Mouse (Mus musculus) kidney, embryonic 14.5 days (tissue): Measurements from ENCODE around the gene Usp49. TPM values are rescaled to one million over a fixed set of nuclear protein-coding genes. Genes with fewer than 3 reads are reported as not detected.
"Not testable (repeated sequence)": the region's sequence is repeated elsewhere in the genome, so short reads cannot be mapped to it uniquely, and the experiment has no call there.

Source experiments
- ATAC-seq: fragments of 200-750 bp; cut with Nextera tagmentation; 2 replicates; pipeline ENCODE4 v1.8.0; 2017; ENCODE audit warnings: moderate number of reproducible peaks, mild to moderate bottlenecking, moderate TSS enrichment, moderate library complexity; ENCODE audit not compliant: low FRiP score, low TSS enrichment
- H3K27ac ChIP-seq: fragments of 300-500 bp; sonication (generic); 2 replicates; pipeline ENCODE4 v1.5.1; 2014; ENCODE audit warnings: low read depth, mild to moderate bottlenecking, low read length, moderate library complexity, mixed read lengths
- H3K27me3 ChIP-seq: fragments of 300-500 bp; sonication (generic); 2 replicates; pipeline ENCODE4 v1.6.1; 2014; ENCODE audit warnings: mild to moderate bottlenecking, low read length; ENCODE audit not compliant: control insufficient read depth, insufficient read depth
- H3K36me3 ChIP-seq: fragments of 300-500 bp; sonication (generic); 2 replicates; pipeline ENCODE4 v1.6.1; 2014; ENCODE audit warnings: low read length, mixed read lengths; ENCODE audit not compliant: control insufficient read depth, insufficient read depth
- H3K4me1 ChIP-seq: fragments of 300-500 bp; sonication (generic); 2 replicates; pipeline ENCODE4 v1.6.1; 2014; ENCODE audit warnings: low read length, mixed read lengths; ENCODE audit not compliant: control insufficient read depth, insufficient read depth
- H3K4me2 ChIP-seq: fragments of 300-500 bp; sonication (generic); replicated peaks from 2 replicates; pipeline ENCODE4 v1.6.1; 2014; ENCODE audit warnings: low read depth, mild to moderate bottlenecking, low read length
- H3K4me3 ChIP-seq: fragments of 300-500 bp; sonication (generic); 2 replicates; pipeline ENCODE4 v1.5.1; 2014; ENCODE audit warnings: mild to moderate bottlenecking, low read length
- H3K9ac ChIP-seq: fragments of 300-500 bp; sonication (generic); 2 replicates; pipeline ENCODE4 v1.6.1; 2014; ENCODE audit warnings: low read depth, mild to moderate bottlenecking, low read length, moderate library complexity
- H3K9me3 ChIP-seq: fragments of 300-500 bp; sonication (generic); 2 replicates; pipeline ENCODE4 v1.6.1; 2016; ENCODE audit warnings: low read length; ENCODE audit not compliant: control insufficient read depth
- WGBS: fragments of 180-500 bp; shearing (Covaris S2); extraction: QIAGEN DNeasy Blood & Tissue Kit; methylation state at CpG from one replicate; pipeline ENCODE4 v1.1.7; 2014; 5-methylcytosine and 5-hydroxymethylcytosine counted together
- polyA plus RNA-seq: library from polyadenylated mRNA; unstranded; fragments of >200 nt; fragmentation: Nextera tagmentation; extraction: Ambion mirVana; gene quantifications from 2 replicates; pipeline ENCODE4 v1.2.1, GENCODE M21; 2014

The Usp49 gene
- polyA plus RNA-seq, 1 experiment from 2014 or later = 6.6 TPM

DNA sequence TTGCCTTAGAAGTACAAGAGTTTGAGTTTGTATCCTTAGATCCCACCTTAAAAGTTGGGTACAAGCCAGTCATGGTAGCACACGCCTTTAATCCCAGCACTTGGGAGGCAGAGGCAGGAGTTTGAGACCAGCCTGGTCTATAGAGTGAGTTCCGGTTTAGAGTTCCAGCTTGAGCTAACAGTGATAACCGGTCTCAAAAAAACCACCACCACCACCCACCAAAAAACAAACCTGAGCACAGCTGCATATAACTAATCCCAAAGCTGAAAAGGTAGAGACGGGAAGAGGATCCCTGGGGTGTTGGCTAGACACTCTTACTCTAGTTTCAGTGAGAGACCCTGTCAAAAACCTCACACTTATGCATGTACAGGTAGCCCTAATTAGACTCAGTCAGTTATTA lies 13.8 kb upstream of the Usp49 start:
- H3K36me3 ChIP-seq = peaks cover 33% of the 10 kb centered on the region
- H3K4me1 ChIP-seq = peaks cover 13% of the 10 kb centered on the region; the same call in 1 of the 2 replicates
- no peak overlapping the region for H3K9ac ChIP-seq
- no peaks in the 10 kb centered on the region for H3K9me3 ChIP-seq
- 92% methylated on average over 4 of the region's 4 CpGs for WGBS
- ATAC-seq = no peak
- no peak overlapping the region for H3K27ac ChIP-seq
- H3K4me2 ChIP-seq = no peak overlapping the region
- H3K4me3 ChIP-seq = no peak overlapping the region
- no peaks in the 10 kb centered on the region for H3K27me3 ChIP-seq

DNA sequence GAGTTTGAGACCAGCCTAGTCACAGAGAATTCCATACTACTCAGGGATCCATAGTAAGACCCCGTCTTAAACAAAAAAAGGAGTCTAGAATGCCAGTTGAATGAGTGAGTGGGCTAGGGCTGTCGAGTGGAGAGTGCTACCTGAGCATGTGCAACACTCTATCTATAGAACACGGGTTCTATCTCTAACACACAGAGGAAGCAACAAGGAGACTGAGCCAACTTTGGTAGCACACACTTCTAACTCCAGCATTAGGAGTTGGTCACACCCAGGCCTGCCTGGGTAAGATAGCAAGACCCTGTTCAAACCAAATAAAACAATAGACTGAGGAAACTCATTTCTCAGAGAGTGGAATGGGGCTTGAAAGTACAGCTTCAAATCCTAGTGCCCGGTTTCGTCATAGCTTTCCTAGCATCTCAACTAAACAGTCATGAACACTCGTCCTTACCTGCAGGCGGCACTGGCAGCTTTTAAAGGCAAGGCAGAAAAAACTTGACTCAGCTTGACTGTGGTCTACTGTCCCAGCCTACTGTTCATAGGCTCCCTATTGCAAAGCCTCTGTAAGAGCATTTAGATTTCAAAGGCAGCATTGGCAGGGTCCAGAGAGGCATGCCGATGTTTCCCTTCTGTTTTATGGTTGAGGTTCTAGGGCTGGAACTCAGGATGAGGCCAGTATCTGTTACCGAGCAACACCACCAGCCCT lies 12.7 kb upstream of the Usp49 start:
- Histone ChIP-seq H3K27ac (no peak overlapping the region), H3K4me2 (no peak overlapping the region), H3K9ac (no peak overlapping the region), H3K4me3 (no peak overlapping the region), H3K27me3 (no peaks in the 10 kb centered on the region), H3K4me1 (peaks cover 5% of the 10 kb centered on the region; the same call in 1 of the 2 replicates), H3K36me3 (peaks cover 42% of the 10 kb centered on the region), H3K9me3 (no peaks in the 10 kb centered on the region)
- ATAC-seq = no peak
- 95% methylated on average over 9 of the region's 9 CpGs for WGBS

DNA sequence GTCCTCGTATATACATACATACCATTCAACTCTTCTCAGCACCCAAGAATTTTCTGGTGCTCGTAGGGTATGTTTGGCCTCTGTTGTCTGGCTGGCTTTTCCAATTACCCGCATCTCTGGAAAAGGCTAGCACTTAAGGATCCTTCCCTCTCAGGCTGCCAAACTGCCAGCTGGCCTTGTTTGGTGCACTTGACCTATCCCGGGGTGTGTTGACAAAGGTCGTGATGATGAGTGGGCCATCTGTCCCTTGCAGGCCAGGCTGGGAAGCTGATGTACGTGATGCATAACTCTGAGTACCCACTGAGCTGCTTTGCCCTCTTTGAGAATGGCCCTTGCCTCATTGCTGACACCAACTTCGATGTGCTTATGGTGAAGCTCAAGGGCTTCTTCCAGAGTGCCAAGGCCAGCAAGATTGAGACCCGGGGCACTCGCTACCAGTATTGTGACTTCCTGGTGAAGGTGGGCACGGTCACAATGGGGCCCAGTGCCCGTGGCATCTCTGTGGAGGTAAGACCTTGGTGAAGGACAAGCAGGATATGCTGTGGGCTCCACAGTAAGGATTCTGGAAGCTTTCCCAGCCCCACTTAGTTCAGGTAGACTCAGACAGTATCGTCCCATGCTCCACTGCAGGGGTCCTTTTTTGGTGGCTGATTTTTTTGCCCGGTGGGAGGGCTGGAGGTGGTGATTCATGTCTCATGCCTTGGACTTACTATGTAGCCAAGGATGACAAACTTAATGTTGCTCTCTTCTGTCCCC lies 11.8 kb upstream of the Usp49 start:
- Histone ChIP-seq H3K4me2 (no peak overlapping the region), H3K9me3 (no peaks in the 10 kb centered on the region), H3K36me3 (peaks cover 52% of the 10 kb centered on the region), H3K9ac (no peak overlapping the region), H3K4me1 (no peaks in the 10 kb centered on the region), H3K27ac (no peak overlapping the region), H3K27me3 (no peaks in the 10 kb centered on the region), H3K4me3 (no peak overlapping the region)
- no peak for ATAC-seq
- WGBS = 89% methylated on average over 13 of the region's 13 CpGs

DNA sequence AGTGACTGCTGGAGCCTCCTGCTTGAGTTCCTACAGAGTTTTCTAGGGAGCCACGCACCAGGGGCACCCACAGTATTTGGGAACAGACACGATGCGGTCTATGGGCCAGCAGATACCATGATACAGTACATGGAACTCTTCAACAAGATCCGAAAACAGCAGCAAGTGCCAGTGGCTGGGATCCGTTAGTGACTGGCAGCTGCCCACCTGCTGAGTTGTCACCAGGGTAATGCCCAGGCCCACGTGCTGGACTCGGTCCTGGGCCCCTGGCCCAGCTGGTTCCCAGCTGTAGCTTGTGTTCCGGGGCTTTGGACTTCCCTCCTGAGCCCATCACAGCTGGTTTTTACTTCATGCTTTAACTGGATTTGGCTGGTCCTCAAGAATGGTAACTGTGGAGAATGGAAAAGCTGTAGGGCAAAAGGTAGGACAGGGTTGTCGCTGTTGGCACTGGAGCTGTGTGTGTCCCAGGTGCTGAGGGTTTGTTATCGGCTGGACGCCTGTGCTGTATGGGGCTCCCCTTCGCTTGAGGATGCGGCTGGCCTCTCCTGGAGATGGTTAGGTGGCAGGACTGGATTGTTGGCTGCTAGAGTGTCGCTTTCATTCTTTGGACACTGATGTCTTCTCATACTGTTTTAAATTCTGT lies 7.5 kb upstream of the Usp49 start:
- Histone ChIP-seq H3K9ac (no peak overlapping the region), H3K27me3 (no peaks in the 10 kb centered on the region), H3K4me1 (peaks cover 2% of the 10 kb centered on the region; the same call in 1 of the 2 replicates), H3K4me2 (no peak overlapping the region), H3K9me3 (no peaks in the 10 kb centered on the region), H3K36me3 (peaks cover 57% of the 10 kb centered on the region), H3K4me3 (no peak overlapping the region), H3K27ac (no peak overlapping the region)
- ATAC-seq = no peak
- WGBS = 94% methylated on average over 14 of the region's 14 CpGs

DNA sequence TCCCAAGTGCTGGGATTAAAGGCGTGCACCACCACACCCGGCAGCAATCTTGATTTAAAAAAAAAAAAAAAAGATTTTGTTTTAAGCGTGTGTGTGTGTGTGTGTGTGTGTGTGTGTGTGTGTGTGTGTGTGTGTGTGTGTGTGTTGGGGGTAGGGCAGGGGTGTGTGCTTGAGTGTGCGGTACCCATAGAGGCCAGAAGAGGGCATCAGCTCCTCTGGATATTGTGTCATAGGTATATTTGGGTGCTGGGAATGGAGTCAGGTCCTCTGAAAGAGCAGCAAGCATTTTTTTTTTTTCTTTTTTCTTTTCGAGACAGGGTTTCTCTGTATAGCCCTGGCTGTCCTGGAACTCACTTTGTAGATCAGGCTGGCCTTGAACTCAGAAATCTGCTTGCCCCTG lies 5.9 kb upstream of the Usp49 start:
- H3K4me1 ChIP-seq, H3K27me3 ChIP-seq, H3K9me3 ChIP-seq, ATAC-seq, H3K27ac ChIP-seq, H3K4me3 ChIP-seq, H3K4me2 ChIP-seq, H3K9ac ChIP-seq: not testable (repeated sequence)
- 94% methylated on average over 3 of the region's 5 CpGs for WGBS
- H3K36me3 ChIP-seq = peaks cover 48% of the 10 kb centered on the region

DNA sequence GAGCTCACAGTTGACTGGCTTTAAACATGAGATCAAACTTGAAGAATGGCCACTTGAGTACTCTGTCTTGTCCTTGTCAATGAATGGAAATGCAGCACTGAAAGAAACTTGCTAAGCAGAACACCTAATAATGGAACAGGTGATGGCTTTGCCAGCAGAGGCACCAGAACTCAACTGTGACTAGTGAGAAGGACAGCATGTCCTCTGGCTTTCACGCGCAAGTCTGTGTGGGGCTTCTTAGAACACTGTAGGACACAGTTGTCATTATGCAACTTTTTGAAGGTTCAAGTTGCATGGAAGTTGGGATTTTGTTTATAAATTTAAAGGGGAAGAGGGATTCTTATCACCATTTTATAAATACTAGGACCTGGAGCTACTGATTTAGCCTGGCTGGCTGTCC lies 5.4 kb upstream of the Usp49 start:
- WGBS = 100% methylated on average over 2 of the region's 2 CpGs
- no peak for ATAC-seq
- peaks cover 48% of the 10 kb centered on the region for H3K36me3 ChIP-seq

DNA sequence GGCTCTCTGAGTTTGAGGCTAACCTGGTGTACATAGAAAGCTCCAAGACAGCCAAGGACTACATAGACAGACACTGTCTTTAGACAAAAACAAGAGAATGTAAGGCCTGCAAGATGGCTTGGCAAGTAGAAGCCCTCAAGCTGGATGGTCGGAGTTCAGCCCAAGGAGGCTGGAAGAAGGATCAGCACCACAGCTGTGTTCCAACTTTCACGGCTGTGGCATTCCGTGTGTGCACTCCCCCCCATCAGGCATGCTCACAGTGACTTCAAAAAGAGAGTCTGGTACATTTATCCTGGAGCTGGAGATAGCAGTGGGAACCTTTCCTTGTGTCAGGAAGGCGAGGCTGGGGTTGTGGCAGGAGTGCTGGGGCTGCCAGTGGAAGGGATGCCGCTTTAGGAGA lies 4.5 kb upstream of the Usp49 start:
- Histone ChIP-seq H3K27me3 (no peaks in the 10 kb centered on the region), H3K9ac (no peak overlapping the region), H3K4me2 (no peak overlapping the region), H3K27ac (no peak overlapping the region), H3K4me1 (peaks cover 18% of the 10 kb centered on the region), H3K4me3 (no peak overlapping the region), H3K9me3 (no peaks in the 10 kb centered on the region), H3K36me3 (peaks cover 46% of the 10 kb centered on the region)
- no peak for ATAC-seq
- 92% methylated on average over 5 of the region's 5 CpGs for WGBS

More for the DNA sequence above, 5.4 kb upstream of the Usp49 start:
- Histone ChIP-seq H3K27me3 (no peaks in the 10 kb centered on the region), H3K27ac (no peak overlapping the region), H3K9me3 (no peaks in the 10 kb centered on the region), H3K4me1 (peaks cover 8% of the 10 kb centered on the region; the same call in 1 of the 2 replicates), H3K9ac (no peak overlapping the region), H3K4me3 (no peak overlapping the region), H3K4me2 (no peak overlapping the region)

DNA sequence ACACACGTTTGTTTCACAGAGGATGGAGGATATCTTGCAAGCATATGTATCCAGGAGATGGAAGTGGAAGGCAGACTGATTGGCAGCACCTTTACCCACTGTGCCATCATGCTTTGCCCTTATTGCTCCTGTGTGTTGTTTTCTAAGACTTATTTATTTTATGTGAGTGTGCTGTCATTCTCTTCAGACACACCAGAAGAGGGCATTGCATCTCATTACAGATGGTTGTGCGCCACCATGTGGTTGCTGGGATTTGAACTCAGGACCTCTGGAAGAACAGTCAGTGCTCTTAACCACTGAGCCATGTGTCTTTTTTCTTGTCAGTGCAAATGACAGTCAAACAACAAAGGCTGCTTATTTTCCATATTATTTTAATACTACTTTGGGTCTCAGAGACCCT lies 2.7 kb upstream of the Usp49 start:
- Histone ChIP-seq H3K36me3 (peaks cover 31% of the 10 kb centered on the region), H3K27ac (no peak overlapping the region), H3K27me3 (no peaks in the 10 kb centered on the region), H3K9ac (no peak overlapping the region), H3K4me1 (peaks cover 24% of the 10 kb centered on the region), H3K9me3 (no peaks in the 10 kb centered on the region), H3K4me2 (no peak overlapping the region), H3K4me3 (no peak overlapping the region; the same call in 1 of the 2 replicates)
- no peak for ATAC-seq
- WGBS = 94% methylated on average over 2 of the region's 2 CpGs
